Mouse (Mus musculus): ENCODE results near the gene Acvr1b. TPM values are rescaled to one million over a fixed set of nuclear protein-coding genes. Genes with fewer than 3 reads are reported as not detected.

The Acvr1b gene
- polyA plus RNA-seq, 1 experiment from 2014 or later, result 6.6 TPM

DNA sequence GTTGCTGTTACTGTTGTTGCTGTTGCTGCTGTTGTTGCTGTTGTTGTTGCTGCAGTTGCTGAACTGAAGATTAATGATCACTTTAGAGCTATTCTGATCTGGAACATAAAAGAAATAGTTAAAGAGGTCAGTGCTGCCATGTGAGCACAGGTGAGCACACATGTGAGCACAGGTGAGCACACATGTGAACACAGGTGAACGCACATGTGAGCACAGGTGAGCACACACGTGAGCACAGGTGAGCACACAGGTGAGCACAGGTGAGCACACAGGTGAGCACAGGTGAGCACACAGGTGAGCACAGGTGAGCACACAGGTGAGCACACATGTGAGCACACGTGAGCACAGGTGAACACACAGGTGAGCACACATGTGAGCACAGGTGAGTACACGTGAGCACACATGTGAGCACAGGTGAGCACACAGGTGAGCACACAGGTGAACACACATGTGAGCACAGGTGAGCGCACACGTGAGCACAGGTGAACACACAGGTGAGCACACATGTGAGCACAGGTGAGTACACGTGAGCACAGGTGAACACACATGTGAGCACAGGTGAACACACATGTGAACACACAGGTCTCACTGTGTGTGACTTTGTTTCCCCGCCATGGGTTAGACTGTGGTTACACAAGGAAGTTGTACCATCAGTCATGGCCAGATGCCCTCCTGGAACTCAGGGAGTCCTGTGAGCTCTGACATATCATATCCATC is 22.4 kb downstream of the Acvr1b start:
- peaks cover 26% of the 10 kb centered on the region for H3K36me3 ChIP-seq (ENCODE audit: insufficient read depth, low read length)
- H3K4me3 ChIP-seq (ENCODE audit: low read depth, low read length), result no peak overlapping the region
- H3K9ac ChIP-seq (replicated peaks; ENCODE audit: low read depth), result no peak overlapping the region
- DNase-seq (ENCODE audit: low spot score) (no peak), ATAC-seq (no peak)
- H3K4me2 ChIP-seq (replicated peaks; ENCODE audit: low read depth, low read length), result no peak overlapping the region
- H3K27ac ChIP-seq (ENCODE audit: low read length), result no peak overlapping the region
- no peaks in the 10 kb centered on the region for H3K9me3 ChIP-seq (ENCODE audit: low read length)
- WGBS, result 90% methylated on average over 8 of the region's 8 CpGs
- peaks cover 15% of the 10 kb centered on the region; the same call in 1 of the 2 replicates for H3K4me1 ChIP-seq (ENCODE audit: insufficient read depth, low read depth, low read length)
- H3K27me3 ChIP-seq (replicated peaks; ENCODE audit: insufficient read depth, low read length), result no peaks in the 10 kb centered on the region
- TF ChIP-seq EP300 (IDR thresholded peaks at IDR 0.05) (no peak), CTCF (IDR thresholded peaks at IDR 0.05) (no peak)

DNA sequence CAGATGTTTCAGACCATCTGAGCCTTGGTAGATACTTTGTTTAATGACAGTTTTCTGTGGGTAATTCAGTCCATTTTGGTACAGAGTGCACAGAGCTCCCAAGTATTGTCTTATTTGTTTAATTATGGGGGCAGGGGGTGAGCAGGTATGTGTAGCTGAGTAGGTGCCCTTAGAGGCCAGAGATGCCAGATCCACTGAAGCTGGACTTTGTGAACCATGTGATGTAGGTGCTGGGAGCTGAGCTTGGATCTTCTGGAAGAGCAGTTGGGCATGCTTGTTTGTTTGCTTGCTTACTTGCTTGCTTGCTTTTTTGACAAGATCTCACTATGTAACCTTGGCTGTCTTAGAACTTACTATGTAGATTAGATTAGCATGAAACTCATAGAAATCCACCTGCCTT is 23.1 kb downstream of the Acvr1b start:
- TF ChIP-seq EP300 (IDR thresholded peaks at IDR 0.05) (no peak), CTCF (IDR thresholded peaks at IDR 0.05) (no peak)
- Histone ChIP-seq H3K4me3 (ENCODE audit: low read depth, low read length) (no peak overlapping the region), H3K4me2 (replicated peaks; ENCODE audit: low read depth, low read length) (no peak overlapping the region), H3K4me1 (ENCODE audit: insufficient read depth, low read depth, low read length) (peaks cover 8% of the 10 kb centered on the region; the same call in 1 of the 2 replicates), H3K27me3 (replicated peaks; ENCODE audit: insufficient read depth, low read length) (no peaks in the 10 kb centered on the region), H3K27ac (ENCODE audit: low read length) (no peak overlapping the region), H3K9ac (replicated peaks; ENCODE audit: low read depth) (no peak overlapping the region), H3K36me3 (ENCODE audit: insufficient read depth, low read length) (peaks cover 26% of the 10 kb centered on the region), H3K9me3 (ENCODE audit: low read length) (no peaks in the 10 kb centered on the region)
- DNase-seq (ENCODE audit: low spot score), result no peak
- ATAC-seq, result no peak

DNA sequence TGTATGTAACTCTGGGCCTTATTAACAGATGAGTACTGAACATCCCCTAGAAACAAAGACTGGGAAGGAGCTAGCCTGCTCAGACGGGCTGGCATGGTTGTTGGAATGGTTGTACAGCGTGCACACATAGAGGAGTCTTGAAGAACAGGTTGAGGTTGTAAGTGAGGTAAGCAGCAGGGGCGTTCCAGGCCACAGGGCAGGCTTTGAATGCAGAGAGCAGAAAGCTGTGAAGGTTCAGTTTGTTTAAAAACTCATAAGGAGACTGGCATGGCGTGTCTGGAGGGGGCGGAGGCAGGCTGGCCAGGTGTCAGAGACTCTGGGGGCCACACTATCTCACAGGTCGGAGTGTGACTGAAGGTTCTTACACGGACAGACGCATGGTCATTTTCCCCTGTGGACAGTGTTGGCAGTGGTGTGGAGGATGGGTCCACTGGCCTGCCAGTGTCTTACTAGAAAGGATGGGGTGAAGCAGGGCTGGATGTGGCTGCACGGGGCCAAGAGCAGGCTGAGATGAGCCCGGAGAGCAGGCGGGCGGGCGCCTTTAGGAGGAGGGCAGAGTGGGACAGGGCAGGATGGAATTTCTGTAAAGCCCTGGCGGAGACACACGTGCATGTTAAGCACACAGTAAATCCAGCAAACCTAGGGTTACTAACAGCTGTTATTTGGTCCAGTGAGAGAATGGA is 23.8 kb downstream of the Acvr1b start:
- H3K4me3 ChIP-seq (ENCODE audit: low read depth, low read length), result no peak overlapping the region
- ATAC-seq, result peak; percentile 13; the same call in 1 of the 2 replicates
- no peak overlapping the region for H3K4me2 ChIP-seq (replicated peaks; ENCODE audit: low read depth, low read length)
- H3K36me3 ChIP-seq (ENCODE audit: insufficient read depth, low read length), result peaks cover 32% of the 10 kb centered on the region
- no peaks in the 10 kb centered on the region for H3K9me3 ChIP-seq (ENCODE audit: low read length)
- no peaks in the 10 kb centered on the region for H3K27me3 ChIP-seq (replicated peaks; ENCODE audit: insufficient read depth, low read length)
- WGBS, result 83% methylated on average over 15 of the region's 15 CpGs
- no peak for DNase-seq (ENCODE audit: low spot score)
- H3K27ac ChIP-seq (ENCODE audit: low read length), result no peak overlapping the region
- TF ChIP-seq EP300 (IDR thresholded peaks at IDR 0.05) (no peak), CTCF (IDR thresholded peaks at IDR 0.05) (no peak)
- no peak overlapping the region for H3K9ac ChIP-seq (replicated peaks; ENCODE audit: low read depth)
- H3K4me1 ChIP-seq (ENCODE audit: insufficient read depth, low read depth, low read length), result peaks cover 1% of the 10 kb centered on the region; the same call in 1 of the 2 replicates

DNA sequence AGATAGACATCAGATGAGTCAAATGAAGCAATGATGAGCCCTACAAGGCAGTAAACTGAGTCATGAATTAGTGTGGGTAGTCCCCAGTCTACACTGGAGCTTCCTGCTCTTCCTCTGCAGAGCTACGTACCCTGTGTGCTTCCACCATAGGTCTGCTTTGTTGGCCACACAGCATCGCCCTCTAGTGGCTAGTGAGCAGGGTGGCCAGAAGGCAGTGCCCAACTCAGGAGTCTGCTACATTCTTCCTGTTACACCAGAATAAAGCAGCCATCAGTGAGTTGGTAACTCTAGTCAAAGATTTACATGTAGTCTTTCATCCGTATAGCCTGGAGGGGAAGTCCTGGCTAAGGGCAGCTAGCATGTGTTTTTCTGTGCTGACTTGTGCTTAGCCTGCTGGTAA is 24.4 kb downstream of the Acvr1b start:
- Histone ChIP-seq H3K4me2 (replicated peaks; ENCODE audit: low read depth, low read length) (no peak overlapping the region), H3K27me3 (replicated peaks; ENCODE audit: insufficient read depth, low read length) (no peaks in the 10 kb centered on the region), H3K36me3 (ENCODE audit: insufficient read depth, low read length) (peaks cover 37% of the 10 kb centered on the region), H3K9me3 (ENCODE audit: low read length) (no peaks in the 10 kb centered on the region), H3K4me3 (ENCODE audit: low read depth, low read length) (no peak overlapping the region), H3K4me1 (ENCODE audit: insufficient read depth, low read depth, low read length) (no peaks in the 10 kb centered on the region), H3K9ac (replicated peaks; ENCODE audit: low read depth) (no peak overlapping the region), H3K27ac (ENCODE audit: low read length) (no peak overlapping the region)
- ATAC-seq, result peak; percentile 88
- no peak for TF ChIP-seq EP300 (IDR thresholded peaks at IDR 0.05)
- peak; percentile 99 for TF ChIP-seq CTCF (IDR thresholded peaks at IDR 0.05)
- WGBS, result 18% methylated on average over 3 of the region's 3 CpGs
- peak; percentile 85 for DNase-seq (ENCODE audit: low spot score)

DNA sequence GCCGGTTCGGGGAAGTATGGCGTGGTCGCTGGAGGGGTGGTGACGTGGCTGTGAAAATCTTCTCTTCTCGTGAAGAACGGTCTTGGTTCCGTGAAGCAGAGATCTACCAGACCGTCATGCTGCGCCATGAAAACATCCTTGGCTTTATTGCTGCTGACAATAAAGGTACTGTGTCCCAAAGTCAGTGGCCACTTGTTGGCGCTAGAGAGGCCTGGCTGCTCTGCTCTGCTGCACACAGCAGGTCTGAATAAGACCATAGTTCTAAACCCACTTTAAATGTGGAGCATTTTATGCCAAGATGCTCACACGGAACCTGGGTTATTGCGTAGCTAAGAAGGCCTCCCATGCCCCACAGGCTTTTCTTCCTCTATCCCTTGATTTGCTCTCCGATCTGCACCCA is 25.0 kb downstream of the Acvr1b start:
- Histone ChIP-seq H3K27ac (ENCODE audit: low read length) (no peak overlapping the region), H3K27me3 (replicated peaks; ENCODE audit: insufficient read depth, low read length) (no peaks in the 10 kb centered on the region), H3K4me2 (replicated peaks; ENCODE audit: low read depth, low read length) (no peak overlapping the region), H3K9ac (replicated peaks; ENCODE audit: low read depth) (no peak overlapping the region), H3K36me3 (ENCODE audit: insufficient read depth, low read length) (peaks cover 37% of the 10 kb centered on the region), H3K9me3 (ENCODE audit: low read length) (no peaks in the 10 kb centered on the region), H3K4me1 (ENCODE audit: insufficient read depth, low read depth, low read length) (no peaks in the 10 kb centered on the region), H3K4me3 (ENCODE audit: low read depth, low read length) (no peak overlapping the region)
- WGBS, result 91% methylated on average over 14 of the region's 14 CpGs
- DNase-seq (ENCODE audit: low spot score), result no peak
- TF ChIP-seq CTCF (IDR thresholded peaks at IDR 0.05) (peak; percentile 58), EP300 (IDR thresholded peaks at IDR 0.05) (no peak)
- ATAC-seq, result no peak

DNA sequence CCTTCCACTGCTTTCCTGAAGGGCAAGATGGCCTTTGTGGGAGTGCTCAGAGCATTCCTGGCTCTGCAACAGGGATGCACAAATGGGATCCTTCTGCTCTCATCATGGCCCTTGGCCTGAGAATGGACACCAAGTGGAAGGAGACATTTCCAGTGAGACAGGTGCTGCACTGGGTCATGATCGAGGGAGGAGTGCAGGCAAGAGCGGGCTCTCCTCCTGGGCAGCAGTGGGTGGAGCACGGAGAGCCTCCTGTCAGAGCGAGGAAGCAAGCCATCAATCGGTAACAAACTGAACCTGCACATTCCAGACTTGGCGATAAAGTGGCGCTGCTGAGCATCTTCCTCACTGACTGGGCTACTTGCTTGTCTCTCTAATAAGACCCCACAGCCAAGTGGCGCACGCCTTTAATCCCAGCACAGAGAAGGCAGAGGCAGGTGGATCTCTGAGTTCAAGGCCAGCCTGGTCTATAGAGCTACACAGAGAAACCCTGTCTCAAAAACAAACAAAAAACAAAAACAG is 27.0 kb downstream of the Acvr1b start:
- WGBS, result 96% methylated on average over 9 of the region's 9 CpGs
- no peak for ATAC-seq
- no peak for TF ChIP-seq EP300 (IDR thresholded peaks at IDR 0.05)
- no peak for TF ChIP-seq CTCF (IDR thresholded peaks at IDR 0.05)
- no peaks in the 10 kb centered on the region for H3K4me1 ChIP-seq (ENCODE audit: insufficient read depth, low read depth, low read length)
- H3K9me3 ChIP-seq (ENCODE audit: low read length), result no peaks in the 10 kb centered on the region
- no peak overlapping the region for H3K4me2 ChIP-seq (replicated peaks; ENCODE audit: low read depth, low read length)
- peaks cover 40% of the 10 kb centered on the region for H3K36me3 ChIP-seq (ENCODE audit: insufficient read depth, low read length)
- no peak for DNase-seq (ENCODE audit: low spot score)
- no peak overlapping the region for H3K9ac ChIP-seq (replicated peaks; ENCODE audit: low read depth)
- H3K27me3 ChIP-seq (replicated peaks; ENCODE audit: insufficient read depth, low read length), result no peaks in the 10 kb centered on the region
- no peak overlapping the region for H3K27ac ChIP-seq (ENCODE audit: low read length)
- no peak overlapping the region for H3K4me3 ChIP-seq (ENCODE audit: low read depth, low read length)

Measured in lung, postnatal 0 days (tissue).